Mouse (Mus musculus) left cerebral cortex, postnatal 4 days (tissue): ENCODE results near the gene Sphk2. TPM values are rescaled to one million over a fixed set of nuclear protein-coding genes. Genes with fewer than 3 reads are reported as not detected.

Experiments
- DNase-seq: peaks from one replicate; pipeline ENCODE4 v3.0.0-alpha.2; 2022
- intact Hi-C: fragments of 180-260 bp; cut with DNase I; formaldehyde crosslinking; loops from one replicate; pipeline ENCODE4 v1.15.1; 2025
- total RNA-seq, 2 experiments: library from RNA; stranded (reverse); gene quantifications; 2 replicates each; pipeline ENCODE4 v1.2.3; 2021

Sphk2 gene
- total RNA-seq, 2 experiments from 2014 or later, result 23.6 to 24.6 TPM

- intact Hi-C loops, result no loop called here
- no peak for DNase-seq
Observed at GRCm38 (mm10) chr7:45725713-45726112, 7.9 kb upstream of the Sphk2 start, which contains the start of gene Spaca4. Gene Spaca4, minus strand, starts transcription at chr7:45725813.

DNA sequence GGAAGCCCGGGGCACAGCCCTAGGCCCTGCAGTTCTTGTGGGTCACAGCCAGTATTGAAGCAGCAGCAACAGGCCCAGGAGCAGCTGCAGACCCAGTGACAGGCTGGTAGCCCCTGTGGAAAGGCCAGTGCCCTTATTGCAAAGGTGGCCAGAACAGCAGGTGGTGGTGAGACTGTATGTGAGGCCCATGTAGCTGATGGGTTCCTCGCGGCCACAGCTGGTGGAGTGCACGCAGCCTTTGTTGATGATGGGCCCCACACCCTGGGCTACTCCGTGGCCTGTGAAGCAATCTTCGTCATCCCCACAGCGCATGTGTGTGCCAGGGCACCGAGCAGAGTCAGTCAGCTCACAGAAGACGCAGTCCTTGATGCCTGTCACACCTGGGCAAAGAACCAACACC lies 7.3 kb upstream of the Sphk2 start:
- DNase-seq, result no peak
- intact Hi-C loops, result no loop called here

- no peak for DNase-seq
- intact Hi-C loops, result loop anchor here (5.0 kb wide), 1 partner anchor 74 kb away; no protein-coding TSS in a partner anchor
Observed at GRCm38 (mm10) chr7:45723781-45724180, 6.0 kb upstream of the Sphk2 start.

DNA sequence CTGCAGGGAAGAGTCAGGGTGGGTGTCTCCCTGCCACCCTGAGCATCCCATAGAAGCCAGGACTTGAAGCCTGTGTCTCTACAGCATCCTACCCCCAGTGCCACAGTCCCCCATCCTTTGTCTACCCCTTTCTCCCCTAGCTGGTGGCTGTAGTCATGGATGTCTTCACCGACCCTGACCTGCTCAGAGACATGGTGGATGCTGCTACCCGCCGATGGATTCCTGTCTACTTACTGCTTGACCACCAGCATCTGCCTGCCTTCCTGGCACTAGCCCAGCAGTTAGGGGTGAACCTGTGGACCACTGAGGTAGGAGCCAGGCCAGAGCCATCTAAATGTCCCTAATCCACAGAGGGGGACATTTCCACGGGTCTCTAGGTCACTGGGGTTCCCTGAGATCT lies 5.5 kb upstream of the Sphk2 start:
- intact Hi-C loops, result loop anchor here (5.0 kb wide), 1 partner anchor 74 kb away; no protein-coding TSS in a partner anchor

DNA sequence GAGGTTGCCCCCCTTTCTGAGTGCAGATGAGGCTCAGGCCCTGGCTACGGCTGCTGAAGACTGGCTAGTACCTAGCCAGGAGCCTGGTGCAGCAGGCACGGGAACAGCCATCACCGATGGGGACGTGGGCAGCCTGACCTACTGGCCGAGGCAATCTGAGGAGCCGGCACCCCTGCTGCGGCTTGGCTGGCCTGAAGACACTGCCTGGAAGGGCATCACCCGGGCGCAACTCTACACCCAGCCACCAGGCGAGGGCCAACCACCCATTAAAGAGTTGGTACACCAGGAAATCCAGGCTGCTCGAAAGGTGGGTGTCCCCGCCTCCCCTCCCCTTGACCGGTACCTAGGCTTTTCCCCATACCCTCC lies 4.5 kb upstream of the Sphk2 start:
- DNase-seq, result no peak
- intact Hi-C loops, result loop anchor here (5.0 kb wide), 1 partner anchor 75 kb away; no protein-coding TSS in a partner anchor

More for the DNA sequence above, 5.5 kb upstream of the Sphk2 start:
- DNase-seq, result no peak

DNA sequence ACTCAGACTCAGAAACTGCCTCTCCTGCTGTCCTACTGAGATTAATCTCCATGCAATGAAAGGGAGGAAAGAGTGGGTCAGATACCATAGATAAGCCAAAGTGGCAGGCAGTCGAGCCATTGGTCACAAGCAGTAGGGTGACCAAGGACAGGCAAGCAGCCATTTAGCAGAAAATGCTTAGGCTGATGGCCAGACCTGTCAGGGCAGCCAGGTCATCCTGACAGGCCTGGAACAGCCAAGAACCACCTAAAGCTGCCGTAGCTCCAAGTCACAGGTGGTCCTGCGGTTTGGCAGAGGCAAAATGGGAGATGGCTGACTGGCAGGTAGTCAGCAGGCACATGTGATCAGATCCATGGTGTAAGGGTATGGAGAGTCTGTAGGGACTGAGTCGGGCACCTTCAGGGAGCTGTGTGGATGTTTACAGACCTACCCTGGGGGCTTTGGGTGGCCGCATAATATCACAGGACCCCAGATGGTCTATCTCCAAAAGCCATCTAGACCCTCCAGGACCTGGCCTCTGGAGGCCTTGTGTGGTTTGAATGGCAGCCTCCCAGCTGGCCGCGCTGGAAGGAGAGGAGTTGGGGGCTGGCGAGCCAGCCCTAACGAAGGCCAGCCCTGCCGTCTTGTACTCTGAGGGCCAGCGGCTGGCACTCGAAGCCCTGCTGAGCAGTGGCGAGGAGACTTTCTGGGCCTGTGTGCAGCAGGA lies 4.0 kb upstream of the Sphk2 start:
- DNase-seq, result peak; percentile 60
- intact Hi-C loops, result loop anchor here (5.0 kb wide), 1 partner anchor 76 kb away; no protein-coding TSS in a partner anchor

GRCm38 (mm10) chr7:45721234-45721571 lies 3.4 kb upstream of the Sphk2 start:
- no peak for DNase-seq
- intact Hi-C loops, result loop anchor here (5.0 kb wide), 1 partner anchor 76 kb away; no protein-coding TSS in a partner anchor

- intact Hi-C loops, result loop anchor here (5.0 kb wide), 1 partner anchor 77 kb away; no protein-coding TSS in a partner anchor
- no peak for DNase-seq
Observed at GRCm38 (mm10) chr7:45720413-45721233, 2.8 kb upstream of the Sphk2 start, which contains the start of gene Fam83e. Gene Fam83e, plus strand, starts transcription at chr7:45721212.

DNA sequence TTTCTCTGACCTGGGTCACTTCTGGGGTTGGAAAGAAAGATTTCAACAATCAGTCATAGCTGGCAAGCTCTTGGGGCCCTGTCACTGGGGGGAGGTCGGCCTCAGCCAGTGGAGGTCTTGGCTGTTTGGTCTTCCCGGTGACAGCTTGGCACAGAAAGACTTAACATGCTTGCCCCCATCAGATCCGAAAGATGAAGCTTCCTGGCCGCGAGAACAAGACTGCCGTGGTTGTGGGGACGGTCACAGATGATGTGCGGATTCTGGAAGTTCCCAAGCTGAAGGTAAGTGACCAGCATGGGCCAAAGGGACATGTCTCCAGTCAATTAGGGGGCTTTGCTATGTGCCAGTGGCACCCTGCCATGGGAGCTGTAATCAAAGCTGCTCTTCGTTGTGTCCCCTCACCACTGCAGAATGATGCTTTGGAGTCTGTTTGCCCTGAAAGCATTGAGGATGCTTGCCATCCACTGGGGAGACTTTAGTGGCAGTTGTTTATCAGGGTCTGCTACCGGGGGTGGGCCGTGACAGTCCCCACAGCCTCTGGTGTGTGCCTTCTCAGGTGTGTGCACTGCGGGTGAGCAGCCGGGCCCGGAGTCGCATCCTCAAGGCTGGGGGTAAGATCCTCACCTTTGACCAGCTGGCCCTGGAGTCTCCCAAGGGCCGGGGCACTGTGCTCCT lies 2.1 kb upstream of the Sphk2 start:
- no peak for DNase-seq
- intact Hi-C loops, result loop anchor here (5.0 kb wide), 1 partner anchor 77 kb away; no protein-coding TSS in a partner anchor

DNA sequence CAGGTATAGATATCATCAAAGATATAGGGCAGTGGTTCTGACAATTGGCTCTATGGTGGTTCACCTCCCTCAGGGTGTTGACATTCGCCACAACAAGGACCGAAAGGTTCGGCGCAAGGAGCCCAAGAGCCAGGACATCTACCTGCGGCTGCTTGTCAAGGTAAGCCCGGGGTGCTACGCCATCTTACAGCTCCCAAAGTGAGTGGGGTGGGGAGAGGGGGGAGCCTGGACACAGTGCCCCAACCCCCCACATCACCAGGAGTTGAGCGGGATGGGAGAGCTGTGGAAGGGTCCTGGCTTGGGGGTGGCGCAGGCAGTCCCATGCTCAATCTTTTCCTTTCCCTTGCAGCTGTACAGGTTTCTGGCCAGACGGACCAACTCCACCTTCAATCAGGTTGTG lies 1.4 kb upstream of the Sphk2 start:
- no peak for DNase-seq
- intact Hi-C loops, result no loop called here

- intact Hi-C loops, result no loop called here
- DNase-seq, result no peak
Observed at GRCm38 (mm10) chr7:45718331-45718730, 529 bp upstream of the Sphk2 start.

GRCm38 (mm10) chr7:45716952-45717917 lies 567 bp downstream of the Sphk2 start:
- DNase-seq, result no peak
- intact Hi-C loops, result no loop called here

GRCm38 (mm10) chr7:45716460-45716857 lies 1.3 kb downstream of the Sphk2 start:
- intact Hi-C loops, result no loop called here
- no peak for DNase-seq

- intact Hi-C loops, result no loop called here
- no peak for DNase-seq
Observed at GRCm38 (mm10) chr7:45715741-45716459, 1.9 kb downstream of the Sphk2 start.

- DNase-seq, result peak; percentile 99
- intact Hi-C loops, result no loop called here
Observed at GRCm38 (mm10) chr7:45715090-45715708, 2.6 kb downstream of the Sphk2 start, which contains the start of gene Rpl18. Gene Rpl18, plus strand, starts transcription at chr7:45715457.

- DNase-seq, result no peak
- intact Hi-C loops, result no loop called here
Observed at GRCm38 (mm10) chr7:45714630-45715089, 3.1 kb downstream of the Sphk2 start.

DNA sequence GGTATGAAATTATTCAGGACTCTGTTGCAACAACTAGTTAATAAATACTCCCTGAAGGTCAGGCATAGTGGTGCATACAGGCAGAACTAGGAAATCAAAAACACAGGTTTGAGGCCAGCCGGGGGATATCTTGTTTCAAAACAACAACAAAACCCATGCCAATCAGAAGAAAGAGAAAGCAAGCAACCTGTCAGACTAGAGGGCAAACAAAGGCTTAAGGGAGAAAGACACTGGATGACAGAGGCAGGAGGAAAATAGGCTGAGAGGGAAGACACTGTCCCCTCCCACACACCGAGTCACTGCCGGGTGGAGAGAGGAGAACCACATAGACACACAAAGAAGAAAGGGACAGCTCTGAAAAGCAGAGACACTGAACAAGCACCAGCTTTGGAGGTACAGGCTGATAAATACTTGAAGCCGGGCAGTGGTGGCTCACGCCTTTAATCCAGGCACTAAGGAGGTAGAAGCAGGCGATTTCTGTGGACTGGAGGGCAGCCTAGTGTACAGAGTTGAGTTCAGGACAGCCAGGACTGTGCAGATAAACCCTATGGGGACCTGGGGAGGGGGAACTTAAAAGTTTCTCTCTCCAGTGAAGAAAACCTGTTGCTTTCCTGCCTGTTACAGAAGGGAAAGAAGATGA lies 3.8 kb downstream of the Sphk2 start:
- intact Hi-C loops, result no loop called here
- DNase-seq, result no peak

- no peak for DNase-seq
- intact Hi-C loops, result no loop called here
Observed at GRCm38 (mm10) chr7:45713396-45713795, 4.4 kb downstream of the Sphk2 start.
